Comparison of ENCODE assay signal across 11 mouse cellular contexts in genomic region chr1:34284979-34285378, GRCm38 (mm10).
"Had no signal": no experiment of that assay in that cellular context is flagged by ENCODE, and none has a peak within 500 bp of the region (broad histone marks: within the 10 kb centered on the region; RNA-seq: fewer than 3 reads in every experiment).

No protein-coding gene starts in this region.

- H3K4me3 ChIP-seq: liver, embryonic 15.5 days; midbrain, embryonic 12.5 days had no signal

- DNase-seq: left cerebral cortex, postnatal 4 days; lung, adult 2 months; lung, postnatal 10 days; right cerebral cortex, postnatal 25 days; thymus, postnatal 4 days had no signal

- H3K27ac ChIP-seq: kidney, postnatal 0 days; liver, embryonic 15.5 days; macrophage; midbrain, embryonic 12.5 days; stomach, postnatal 0 days had no signal

- H3K9me3 ChIP-seq: liver, embryonic 15.5 days; midbrain, embryonic 12.5 days had no signal

- H3K4me2 ChIP-seq: liver, embryonic 11.5 days; liver, embryonic 15.5 days; midbrain, embryonic 12.5 days had no signal

- H3K4me1 ChIP-seq: midbrain, embryonic 12.5 days had no signal

- H3K27me3 ChIP-seq: liver, embryonic 15.5 days; midbrain, embryonic 12.5 days had no signal

- H3K9ac ChIP-seq: liver, embryonic 15.5 days; midbrain, embryonic 12.5 days had no signal
